Mouse (Mus musculus): ENCODE data around the gene Xpo6.

GRCm38 (mm10) chr7:126244168-126244750 lies 44.0 kb upstream of the Xpo6 start:
- TF ChIP-seq CTCF (IDR thresholded peaks at IDR 0.05; ENCODE audit: low read depth) (no peak), EP300 (optimal IDR thresholded peaks at IDR 0.05) (no peak)

Measured in stomach, postnatal 0 days (tissue).